Mouse (Mus musculus): Measurements from ENCODE around the gene Mtg2.

GRCm38 (mm10) chr2:180024401-180025098 is 45.8 kb upstream of the Mtg2 start, which contains the start of gene Lsm14b:
- TF ChIP-seq CTCF (IDR thresholded peaks at IDR 0.05; ENCODE audit: borderline replicate concordance, insufficient read depth, low read length) (no peak), POLR2A (IDR thresholded peaks at IDR 0.05; ENCODE audit: low read depth, low read length) (peak; percentile 74)

Data from embryonic fibroblast, embryonic 13.5 days (primary cell).